Mouse (Mus musculus) liver, embryonic 14.5 days (tissue): ENCODE data around the gene St7l.

Experiments
- CTCF ChIP-seq: IDR thresholded peaks from 2 replicates; pipeline ENCODE4 v1.5.1; 2016; ENCODE audit warnings: antibody characterized with exemption, low read depth, control low read depth
- EP300 ChIP-seq: IDR thresholded peaks from 2 replicates; pipeline ENCODE4 v1.6.1; 2016; ENCODE audit warnings: antibody characterized with exemption, low read depth

GRCm38 (mm10) chr3:104937728-104938305 lies 74.0 kb downstream of the St7l start:
- TF ChIP-seq CTCF: no peak
- TF ChIP-seq EP300: no peak
